Mouse (Mus musculus) lung, postnatal 36 days (tissue): ENCODE measurements around the gene Klhl5.

Source experiments
- DNase-seq: peaks from one replicate; pipeline ENCODE4 v3.0.0; 2022; ENCODE audit warnings: mixed read lengths

Gene Klhl5

DNA sequence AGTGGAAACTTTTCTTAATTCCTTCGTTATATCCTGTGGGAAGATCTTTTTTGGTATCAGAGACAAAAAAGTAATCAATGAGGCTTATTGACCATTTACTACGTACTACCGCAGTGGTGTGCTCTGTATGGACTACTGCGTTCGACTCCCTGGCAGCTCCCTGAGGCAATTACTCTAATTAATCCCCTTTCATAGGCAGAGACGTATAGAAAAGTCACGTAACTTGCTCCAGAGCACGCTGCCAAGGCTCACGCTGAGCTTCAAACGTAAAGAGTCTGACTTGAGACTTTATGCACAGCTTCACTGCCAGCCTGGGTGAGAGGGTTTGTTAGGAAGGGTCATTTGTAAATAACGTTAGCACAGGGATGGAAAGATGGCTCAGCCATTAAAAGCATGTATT lies 7.3 kb upstream of the Klhl5 start:
- no peak for DNase-seq

DNA sequence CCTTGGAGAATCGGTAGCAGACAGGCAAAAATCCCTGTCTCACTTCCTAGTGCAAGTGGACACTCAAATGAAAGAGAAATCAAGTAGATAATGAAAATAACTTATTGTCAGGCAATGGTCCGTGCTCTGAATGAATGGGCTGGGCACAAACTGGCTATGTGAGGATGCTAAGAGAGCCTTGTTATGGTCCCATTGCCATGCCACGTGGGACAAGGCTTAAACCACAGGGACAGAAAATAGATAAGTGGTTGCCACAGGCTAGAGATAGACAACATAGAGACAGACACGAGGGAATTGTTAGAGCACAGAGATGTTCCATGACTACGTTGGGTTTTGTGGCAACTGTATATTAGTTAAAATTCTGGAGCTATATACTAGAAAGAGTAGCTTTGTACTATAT lies 6.1 kb upstream of the Klhl5 start:
- no peak for DNase-seq

DNA sequence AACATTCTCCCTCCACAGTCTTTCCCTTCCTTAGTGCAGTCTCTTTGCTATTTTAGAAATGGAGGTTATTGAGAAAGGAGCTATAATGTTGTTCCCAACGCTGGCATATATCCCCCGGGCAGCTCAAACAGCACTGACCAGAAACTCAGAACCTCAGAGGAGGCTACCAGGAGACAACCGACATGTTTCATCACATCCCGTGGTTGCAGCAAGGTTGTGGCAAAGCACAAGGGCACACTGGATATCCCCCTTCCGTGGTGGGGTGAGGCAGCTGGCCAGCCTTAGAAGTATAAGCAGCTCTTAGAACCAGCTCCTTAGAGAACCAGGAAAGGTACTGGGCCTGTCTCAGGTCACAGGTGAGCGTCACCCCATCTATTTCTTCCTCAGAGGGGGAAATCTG lies 5.7 kb upstream of the Klhl5 start:
- DNase-seq: peak; percentile 52

DNA sequence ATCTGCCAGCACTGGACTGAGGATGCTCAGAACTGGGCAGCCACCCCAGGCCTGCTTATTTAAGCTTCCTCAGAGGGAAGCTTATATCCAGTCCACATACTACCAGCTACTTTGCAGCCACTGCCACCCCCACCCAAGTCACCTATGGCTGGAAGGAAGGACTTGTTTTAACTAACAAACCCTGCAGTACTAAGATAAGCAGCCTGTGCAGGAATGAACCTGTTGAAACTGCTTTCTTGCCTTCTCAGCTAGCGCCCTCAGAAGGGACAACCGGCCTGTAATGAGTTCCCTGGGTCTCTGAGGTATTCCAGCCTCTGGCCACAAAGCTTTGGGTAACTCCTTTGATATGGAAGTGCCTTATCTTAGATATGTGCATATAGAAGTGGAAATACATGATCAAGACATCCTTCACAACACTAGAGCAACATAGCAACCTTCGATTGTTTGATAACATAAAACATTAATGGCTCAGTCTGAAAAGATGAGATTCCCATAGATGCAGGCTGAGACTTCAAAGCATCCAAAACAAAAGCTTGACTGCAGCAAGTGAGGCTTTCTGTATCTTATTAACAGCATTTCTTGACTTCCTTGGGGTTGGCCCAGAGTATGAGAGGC lies 5.2 kb upstream of the Klhl5 start:
- no peak for DNase-seq

DNA sequence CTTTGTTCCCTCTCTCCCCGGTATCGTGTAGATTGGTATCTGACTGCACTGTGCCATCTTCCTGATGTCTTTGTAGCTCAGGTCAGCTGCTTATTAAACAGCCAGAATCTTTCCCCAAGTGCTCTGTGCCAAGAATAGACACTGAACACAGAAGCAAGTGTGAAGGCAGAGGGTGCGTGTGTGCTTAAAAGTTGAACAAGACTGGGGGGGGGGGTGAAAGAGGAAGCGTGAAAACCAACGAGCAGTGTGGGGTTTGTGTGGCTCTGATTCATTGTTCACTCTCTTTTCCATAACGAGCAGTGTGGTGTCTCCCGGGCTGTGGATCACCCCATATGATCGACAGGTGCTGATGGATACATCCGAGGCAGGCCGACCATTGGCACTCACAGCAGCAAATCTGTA lies 4.7 kb upstream of the Klhl5 start:
- peak; percentile 39 for DNase-seq

DNA sequence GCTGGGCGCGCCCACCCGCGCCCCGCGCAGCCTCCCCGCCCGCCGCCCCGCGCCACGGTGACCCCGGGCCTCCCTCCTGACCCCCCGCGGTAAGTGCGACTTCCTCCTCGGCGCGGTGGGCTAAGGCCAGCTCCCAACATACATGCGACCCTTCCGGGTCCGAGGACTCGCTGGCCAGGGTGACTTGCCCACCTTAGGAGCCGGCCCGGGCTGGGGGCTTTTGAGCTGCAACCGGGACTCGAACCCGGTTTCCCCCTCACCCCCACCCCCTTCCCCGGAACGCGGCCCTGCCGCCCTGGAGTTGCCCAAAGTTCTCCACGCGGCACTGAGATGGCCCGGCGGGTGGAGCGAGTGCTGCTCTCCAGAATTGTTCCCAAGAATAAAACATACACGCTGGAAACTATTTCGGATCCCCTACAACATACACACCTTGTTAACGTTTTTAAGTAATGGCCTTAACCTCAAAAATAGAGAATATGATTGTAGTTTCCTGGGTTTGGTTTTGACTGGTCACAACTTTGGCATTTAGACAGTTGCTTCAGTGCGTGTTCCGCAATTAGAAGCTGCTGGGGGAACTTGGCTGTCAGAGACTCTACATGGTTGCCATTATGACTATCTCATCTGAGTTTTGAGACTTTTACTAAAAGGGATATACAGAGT lies 564 bp downstream of the Klhl5 start:
- DNase-seq: peak; percentile 47

DNA sequence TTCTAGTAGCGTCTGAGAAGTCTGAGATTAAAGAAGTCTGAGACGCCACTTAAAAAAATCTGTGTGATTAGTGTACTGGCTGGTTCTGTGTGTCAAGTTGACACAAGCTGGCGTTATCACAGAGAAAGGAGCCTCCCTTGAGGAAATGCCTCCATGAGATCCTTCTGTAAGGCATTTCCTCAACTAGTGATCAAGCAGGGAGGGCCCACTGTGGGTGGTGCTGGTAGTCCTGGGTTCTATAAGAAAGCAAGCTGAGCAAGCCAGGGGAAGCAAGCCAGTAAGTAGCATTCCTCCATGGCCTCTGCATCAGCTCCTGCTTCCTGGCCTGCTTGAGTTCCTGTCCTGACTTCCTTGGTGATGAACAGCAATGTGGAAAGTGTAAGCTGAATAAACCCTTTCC lies 4.9 kb downstream of the Klhl5 start:
- peak; percentile 78 for DNase-seq

DNA sequence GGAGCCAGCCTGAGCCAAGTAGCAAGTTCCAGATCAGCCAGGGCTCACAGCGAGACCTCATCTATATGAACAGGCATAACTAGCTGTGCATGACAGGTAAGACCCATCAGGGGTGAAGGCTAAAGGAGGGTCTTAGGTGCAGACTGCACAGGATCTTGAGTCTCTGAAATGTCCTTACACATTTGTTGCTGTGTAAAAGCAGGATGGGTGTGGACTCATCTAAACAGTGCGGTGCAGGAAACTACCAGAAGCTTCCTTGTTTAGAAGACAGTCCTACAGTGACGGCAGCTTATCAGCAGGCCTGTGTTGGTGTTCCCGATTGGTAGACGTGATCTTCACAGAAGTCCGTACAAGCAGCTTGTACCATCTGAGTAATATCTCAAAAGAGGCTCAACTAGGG lies 6.0 kb downstream of the Klhl5 start:
- peak; percentile 87 for DNase-seq

DNA sequence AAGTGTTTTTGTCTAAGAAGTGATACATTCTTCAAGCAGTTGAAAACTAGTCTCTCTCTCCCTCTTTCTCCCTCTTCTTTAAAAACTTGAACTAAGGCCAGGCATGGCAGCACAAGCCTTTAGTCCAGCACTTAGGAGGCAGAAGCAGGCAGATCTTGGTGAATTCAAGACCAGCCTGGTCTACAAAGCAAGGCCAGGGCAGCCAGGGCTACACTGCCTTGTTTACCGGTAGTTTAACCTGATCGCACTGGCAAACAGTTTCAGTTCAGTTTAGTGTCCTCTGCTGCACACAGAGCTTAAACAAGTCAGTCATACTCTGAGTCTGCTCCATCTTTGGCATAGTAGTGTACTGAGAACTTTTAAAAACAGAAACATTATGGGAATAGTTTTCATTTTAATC lies 9.4 kb downstream of the Klhl5 start:
- DNase-seq: no peak

DNA sequence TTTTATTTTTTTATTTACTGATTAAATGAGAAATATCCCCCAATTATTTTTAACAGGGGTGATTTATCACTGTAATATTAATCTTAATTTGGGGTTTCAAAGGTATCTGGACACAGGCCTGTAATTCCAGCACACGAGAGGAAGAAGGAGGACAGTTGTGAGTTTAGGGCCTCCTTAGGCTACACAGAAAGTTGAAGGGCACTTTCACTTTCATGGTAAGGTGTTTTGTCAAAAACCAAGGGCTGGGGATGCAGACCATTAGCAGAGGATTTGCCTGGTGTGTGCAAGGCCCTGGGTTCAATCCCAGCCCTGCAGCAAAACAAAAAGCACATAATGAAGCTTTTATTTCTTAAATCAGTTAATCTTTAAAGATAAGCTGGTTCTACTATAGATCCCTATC lies 12.2 kb downstream of the Klhl5 start:
- no peak for DNase-seq

DNA sequence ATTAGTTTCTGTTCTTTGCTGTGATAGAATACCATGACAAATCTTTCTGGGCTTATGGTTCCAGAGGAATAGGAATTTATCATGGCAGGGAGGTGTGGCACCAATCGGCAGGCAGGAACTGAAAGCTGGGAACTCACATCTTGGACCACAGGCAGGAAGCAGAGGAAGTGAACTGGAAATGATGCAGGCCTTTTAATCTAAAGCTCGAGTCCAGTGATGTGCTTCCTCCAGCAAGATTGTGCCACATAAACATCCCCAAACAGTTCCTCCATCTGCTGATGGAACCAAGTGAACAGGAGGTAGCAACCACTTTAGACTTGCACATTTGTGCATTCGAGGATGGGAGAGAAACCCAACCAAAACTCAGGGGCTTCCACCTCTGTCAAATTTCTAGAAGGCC lies 12.6 kb downstream of the Klhl5 start:
- DNase-seq: peak; percentile 74

DNA sequence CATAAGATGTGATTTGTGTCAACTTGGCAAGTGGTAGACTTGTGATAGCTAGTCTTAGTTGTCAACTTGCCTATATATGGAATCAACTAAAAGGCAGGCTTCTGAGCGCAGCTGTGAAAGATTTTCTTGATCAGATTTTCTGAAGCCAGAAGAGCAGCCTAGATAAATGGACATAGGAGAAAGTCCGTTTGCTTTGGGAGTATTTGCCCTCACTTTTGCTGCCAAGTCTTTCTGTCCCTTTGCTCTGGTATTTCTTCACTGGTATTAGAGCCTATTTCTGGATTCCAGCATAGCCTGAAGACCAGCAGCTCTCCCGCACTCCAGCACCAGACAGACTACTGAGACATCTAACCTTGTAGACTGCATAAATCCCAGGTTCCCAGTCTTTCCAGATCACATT lies 15.3 kb downstream of the Klhl5 start:
- DNase-seq: no peak

DNA sequence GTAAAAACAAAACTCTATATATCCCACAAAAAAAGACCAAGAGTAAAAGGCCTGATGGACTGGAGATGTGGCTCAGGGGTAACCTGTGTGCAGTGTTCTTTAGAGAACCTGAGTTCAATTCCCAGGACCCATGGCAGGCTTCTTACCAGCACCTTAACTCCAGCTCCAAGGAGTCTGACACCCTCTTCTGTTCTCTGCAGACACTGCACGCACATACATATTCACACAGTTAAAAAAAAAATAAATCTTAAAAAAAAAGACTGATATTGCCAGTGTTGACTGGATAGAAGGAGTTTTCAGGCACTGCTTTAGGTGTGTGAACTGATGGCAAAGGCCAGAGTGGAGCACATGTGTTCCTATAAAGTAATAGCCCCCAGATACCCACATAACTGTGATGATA lies 18.8 kb downstream of the Klhl5 start:
- DNase-seq: no peak

DNA sequence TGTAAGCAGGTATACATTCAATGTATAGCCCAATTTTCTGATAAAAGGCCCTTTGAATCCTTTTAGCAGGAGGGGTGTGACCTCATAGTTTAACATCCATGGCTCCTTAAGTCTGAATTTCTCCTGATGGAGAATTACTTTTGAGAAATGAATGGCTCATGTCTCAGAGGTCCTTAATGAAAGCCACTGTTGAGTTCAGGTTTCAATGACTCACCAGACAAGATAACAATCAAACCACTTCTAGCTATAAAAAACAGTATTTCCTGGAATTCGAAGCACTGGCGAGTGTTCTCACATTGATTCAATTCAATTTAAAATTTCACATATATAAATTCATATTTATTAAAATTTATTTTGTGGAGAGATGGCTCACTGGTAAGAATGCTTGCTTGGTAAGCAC lies 21.1 kb downstream of the Klhl5 start:
- no peak for DNase-seq

DNA sequence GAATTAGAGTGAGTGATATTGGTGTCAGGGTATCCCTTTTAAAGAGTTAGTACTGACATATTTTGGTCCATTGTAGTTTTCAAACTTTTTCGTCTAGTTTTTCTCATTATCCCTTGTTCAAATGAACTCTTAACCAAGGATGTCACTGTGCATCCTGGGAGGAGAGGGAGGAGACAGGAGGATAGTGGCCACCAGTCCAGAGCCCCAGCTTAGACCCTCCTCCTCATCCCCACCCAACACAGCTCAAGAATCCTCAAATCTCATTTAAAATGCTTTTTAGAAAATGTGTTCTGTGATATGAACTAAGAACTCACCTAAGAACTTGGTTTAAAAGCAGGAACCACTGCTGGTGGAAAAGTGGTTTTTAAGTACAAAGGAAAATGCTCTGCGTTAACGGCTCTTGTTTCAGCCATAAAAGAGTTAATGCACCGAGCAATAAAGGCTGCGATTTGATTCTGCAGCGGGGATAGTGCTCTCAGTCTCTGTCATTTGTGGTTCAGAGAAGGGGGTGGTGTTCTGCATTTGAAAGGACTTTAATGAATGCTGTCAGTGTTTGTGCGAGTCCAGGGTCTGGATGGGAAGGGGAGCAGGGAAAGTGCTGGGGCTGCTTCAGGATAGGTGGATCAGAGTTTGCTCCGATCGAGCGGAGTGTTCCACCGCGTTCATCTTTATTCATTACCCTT lies 23.3 kb downstream of the Klhl5 start:
- DNase-seq: no peak

DNA sequence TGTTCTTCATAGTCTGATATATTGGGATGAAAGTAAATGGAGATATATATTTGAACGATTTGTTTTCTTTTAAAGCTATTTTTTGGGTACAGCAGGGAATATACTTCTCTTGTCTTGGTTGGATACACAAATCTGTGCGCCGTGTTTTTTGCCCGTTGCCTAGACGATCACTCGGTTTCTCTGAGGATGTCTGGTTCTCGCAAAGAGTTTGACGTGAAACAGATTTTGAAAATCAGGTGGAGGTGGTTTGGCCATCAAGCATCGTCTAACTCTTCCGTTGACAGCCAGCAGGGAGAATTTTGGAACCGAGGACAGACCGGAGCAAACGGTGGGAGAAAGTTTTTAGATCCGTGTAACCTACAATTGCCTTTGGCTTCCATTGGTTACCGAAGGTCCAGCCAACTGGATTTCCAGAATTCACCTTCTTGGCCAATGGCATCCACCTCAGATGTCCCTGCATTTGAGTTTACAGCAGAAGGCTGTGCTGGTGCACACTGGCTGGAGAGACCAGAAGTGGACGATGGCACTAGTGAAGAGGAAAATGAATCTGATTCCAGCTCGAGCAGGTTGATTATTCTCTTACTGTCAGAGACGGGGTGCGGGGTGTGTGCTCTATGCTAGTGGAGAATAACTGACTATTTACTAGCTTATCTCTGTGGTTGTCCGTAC lies 24.0 kb downstream of the Klhl5 start:
- DNase-seq: no peak

DNA sequence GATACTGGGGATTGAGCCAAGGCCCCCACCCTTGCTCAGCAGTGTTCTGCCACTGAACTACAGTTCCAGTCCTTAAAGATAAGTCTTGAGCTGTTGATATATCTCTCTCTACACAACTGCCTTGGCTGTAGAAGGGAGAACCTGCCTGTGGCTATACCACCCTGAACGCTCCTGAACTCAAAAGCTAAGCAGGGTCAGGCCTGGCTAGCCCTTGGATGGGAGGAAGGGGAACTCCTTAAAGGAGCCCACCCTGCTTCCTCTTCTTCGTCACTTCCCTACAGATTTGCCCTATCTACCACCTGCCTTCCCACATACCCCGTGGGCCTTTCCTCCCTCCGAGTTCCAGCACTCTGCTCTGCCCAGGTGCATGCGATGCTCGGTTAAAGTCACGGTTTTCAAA lies 28.8 kb downstream of the Klhl5 start:
- no peak for DNase-seq

DNA sequence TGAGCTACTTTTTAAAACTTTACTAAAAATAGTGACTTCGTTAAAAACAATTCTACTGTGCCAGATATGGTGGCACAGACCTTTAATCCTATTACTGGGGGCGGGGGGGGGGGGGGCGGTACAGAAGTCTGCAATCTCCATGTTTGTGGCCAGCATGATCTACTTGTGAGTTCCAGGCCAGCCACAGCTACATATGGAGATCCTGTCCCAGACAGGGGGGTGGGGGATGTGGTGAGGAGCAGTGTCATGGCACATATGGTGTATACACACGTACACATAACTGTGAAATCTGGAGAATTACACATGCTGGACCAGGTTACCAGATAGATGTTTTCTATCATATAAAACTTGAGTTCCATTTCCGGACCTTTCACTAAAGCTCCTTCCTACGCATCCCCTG lies 29.7 kb downstream of the Klhl5 start:
- DNase-seq: no peak

DNA sequence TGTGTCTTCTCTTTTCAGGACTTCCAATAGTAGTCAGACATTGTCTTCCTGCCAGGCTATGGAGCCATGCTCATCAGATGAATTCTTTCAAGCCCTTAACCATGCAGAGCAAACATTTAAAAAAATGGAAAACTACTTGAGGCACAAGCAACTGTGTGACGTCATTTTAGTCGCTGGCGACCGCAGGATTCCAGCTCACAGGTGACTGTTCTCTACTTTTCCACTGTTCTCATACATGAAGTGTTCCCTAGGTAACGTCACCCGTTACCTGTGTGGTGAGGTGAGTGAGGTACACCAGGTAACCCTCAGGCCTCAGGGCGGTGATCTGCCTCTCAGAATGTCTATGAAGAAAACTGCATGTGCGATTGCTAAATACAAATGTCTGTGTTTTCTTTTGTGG lies 33.9 kb downstream of the Klhl5 start:
- DNase-seq: peak; percentile 41

DNA sequence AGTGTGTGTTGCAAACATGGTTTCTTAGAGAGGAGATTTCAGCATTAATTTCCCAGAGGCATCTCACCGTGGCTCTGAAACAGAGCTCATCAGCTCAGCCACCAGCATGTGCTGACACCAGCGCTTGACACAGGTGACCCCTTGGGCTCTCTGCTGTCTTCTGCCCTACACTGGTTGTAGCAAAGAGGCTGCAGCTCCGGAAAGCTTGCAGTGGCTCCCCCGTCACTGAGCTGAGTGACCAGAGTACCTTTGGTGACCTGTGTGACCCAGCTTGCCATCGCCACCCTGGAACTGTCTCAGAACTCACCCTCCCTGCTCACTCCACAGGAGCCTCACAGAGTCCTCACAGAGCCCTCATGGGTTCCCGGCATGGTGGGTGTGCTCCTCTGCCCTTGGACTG lies 34.9 kb downstream of the Klhl5 start:
- DNase-seq: no peak

DNA sequence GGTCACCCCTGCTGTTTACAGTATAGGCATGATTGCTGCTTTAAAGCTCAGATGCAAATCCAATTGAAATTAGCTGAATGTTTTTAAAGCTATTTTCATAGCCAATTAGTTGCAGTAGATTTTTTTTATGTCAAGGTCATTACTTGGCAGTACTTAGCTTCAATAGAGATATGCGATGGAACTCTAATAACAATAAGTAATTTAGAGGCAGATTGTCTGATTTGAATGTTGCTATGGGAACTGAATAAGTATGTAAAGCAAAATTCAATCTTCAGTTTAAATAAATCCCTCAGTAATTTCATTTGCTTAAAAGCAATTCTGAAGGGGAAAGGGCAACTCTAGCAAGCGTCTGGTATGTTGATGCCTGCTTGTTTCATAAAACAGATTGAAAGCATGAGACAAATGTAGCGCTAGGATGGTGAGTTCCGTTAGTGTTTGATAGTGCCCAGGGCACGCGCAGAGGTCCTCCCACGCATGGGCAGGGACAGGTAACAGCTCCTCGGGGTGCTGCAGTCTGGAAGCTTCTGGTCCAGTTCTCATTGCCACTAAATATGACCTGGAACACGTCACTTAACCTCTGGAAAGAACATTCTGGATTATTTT lies 38.3 kb downstream of the Klhl5 start:
- no peak for DNase-seq

DNA sequence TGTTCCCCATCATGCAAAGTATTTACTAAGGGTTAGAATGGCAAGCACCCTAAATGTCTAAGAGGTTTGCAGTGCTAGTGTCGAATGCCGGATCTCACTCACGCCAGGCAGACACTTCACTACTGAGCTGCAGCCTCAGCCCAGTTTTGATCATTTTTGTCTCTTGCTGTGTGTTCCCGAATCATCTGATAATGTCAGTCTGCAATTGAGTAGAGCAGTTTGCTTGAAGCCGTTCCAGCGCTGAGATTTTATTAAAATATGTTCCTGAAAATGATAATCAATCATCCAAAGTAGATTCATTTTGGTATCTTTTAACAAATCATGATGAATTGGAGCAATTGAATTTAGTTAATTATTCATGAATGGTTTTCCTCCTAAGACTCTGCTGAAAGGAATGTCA lies 39.4 kb downstream of the Klhl5 start:
- DNase-seq: no peak

DNA sequence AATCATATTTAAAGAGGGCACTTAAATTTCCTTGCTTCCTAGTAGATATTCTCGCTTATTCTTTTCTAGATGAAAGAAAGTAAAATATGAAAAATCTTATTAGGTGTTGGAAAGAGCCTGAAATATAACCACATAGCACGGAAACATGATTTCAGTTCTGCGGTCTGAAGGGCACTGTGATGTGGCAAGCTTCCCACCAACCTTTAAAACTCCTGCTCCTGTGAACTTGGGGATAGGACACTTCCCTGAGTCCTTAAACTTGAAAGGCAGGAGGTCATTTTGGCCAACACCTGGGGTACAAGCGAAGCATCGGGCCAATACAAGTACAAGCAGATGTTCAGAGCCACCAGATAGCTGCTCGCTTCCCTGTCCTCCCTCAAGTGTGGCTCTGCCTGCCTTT lies 42.4 kb downstream of the Klhl5 start:
- no peak for DNase-seq
